Mouse (Mus musculus) midbrain, embryonic 11.5 days (tissue): ENCODE results near the gene Insl5. TPM values are rescaled to one million over a fixed set of nuclear protein-coding genes. Genes with fewer than 3 reads are reported as not detected.

ENCODE experiments used
- ATAC-seq: fragments of 200-750 bp; cut with Nextera tagmentation; 2 replicates; pipeline ENCODE4 v1.8.0; 2017; ENCODE audit warnings: moderate TSS enrichment, moderate library complexity; ENCODE audit not compliant: low FRiP score
- DNase-seq: peaks from one replicate; pipeline ENCODE4 v3.0.0; 2015; ENCODE audit warnings: low spot score; ENCODE audit errors: missing footprints
- H3K27ac ChIP-seq: fragments of 300-500 bp; sonication (generic); 2 replicates; pipeline ENCODE4 v1.5.1; 2014; ENCODE audit warnings: low read depth, low read length
- H3K27me3 ChIP-seq: fragments of 300-500 bp; sonication (generic); 2 replicates; pipeline ENCODE4 v1.6.1; 2014; ENCODE audit warnings: mild to moderate bottlenecking, low read length, moderate library complexity, mixed read lengths; ENCODE audit not compliant: control insufficient read depth, insufficient read depth
- H3K36me3 ChIP-seq: fragments of 300-500 bp; sonication (generic); 2 replicates; pipeline ENCODE4 v1.6.1; 2014; ENCODE audit warnings: mild to moderate bottlenecking, low read length, moderate library complexity, mixed read lengths; ENCODE audit not compliant: control insufficient read depth, insufficient read depth
- H3K4me1 ChIP-seq: fragments of 300-500 bp; sonication (generic); 2 replicates; pipeline ENCODE4 v1.6.1; 2014; ENCODE audit warnings: low read length; ENCODE audit not compliant: control insufficient read depth, insufficient read depth
- H3K4me2 ChIP-seq: fragments of 300-500 bp; sonication (generic); 2 replicates; pipeline ENCODE4 v1.6.1; 2014; ENCODE audit warnings: mild to moderate bottlenecking, moderate library complexity
- H3K4me3 ChIP-seq: fragments of 300-500 bp; sonication (generic); 2 replicates; pipeline ENCODE4 v1.5.1; 2014; ENCODE audit warnings: low read depth, low read length
- H3K9ac ChIP-seq: fragments of 300-500 bp; sonication (generic); 2 replicates; pipeline ENCODE4 v1.6.1; 2014; ENCODE audit warnings: low read length
- H3K9me3 ChIP-seq: fragments of 300-500 bp; sonication (generic); 2 replicates; pipeline ENCODE4 v1.6.1; 2016; ENCODE audit warnings: low read length; ENCODE audit not compliant: control insufficient read depth
- WGBS: fragments of 180-500 bp; shearing (Covaris S2); extraction: QIAGEN DNeasy Blood & Tissue Kit; methylation state at CpG from one replicate; pipeline ENCODE4 v1.1.7; 2014; 5-methylcytosine and 5-hydroxymethylcytosine counted together
- polyA plus RNA-seq: library from polyadenylated mRNA; unstranded; fragments of >200 nt; fragmentation: Nextera tagmentation; extraction: Ambion mirVana; gene quantifications from 2 replicates; pipeline ENCODE4 v1.2.1, GENCODE M21; 2014

The Insl5 gene
- polyA plus RNA-seq, 1 experiment from 2014 or later, result 0.23 TPM

- Histone ChIP-seq H3K27me3 (no peaks in the 10 kb centered on the region), H3K27ac (no peak overlapping the region), H3K4me1 (peaks cover under 1% of the 10 kb centered on the region; the same call in 1 of the 2 replicates), H3K36me3 (no peaks in the 10 kb centered on the region), H3K4me3 (no peak overlapping the region), H3K9me3 (no peaks in the 10 kb centered on the region), H3K9ac (no peak overlapping the region), H3K4me2 (no peak overlapping the region)
- 83% methylated on average over 5 of the region's 5 CpGs for WGBS
- peak; percentile 23 for DNase-seq
- ATAC-seq, result no peak
Observed at GRCm38 (mm10) chr4:102971159-102971558, 55.5 kb downstream of the Insl5 start.

GRCm38 (mm10) chr4:102969599-102969998 is 57.0 kb downstream of the Insl5 start:
- Histone ChIP-seq H3K9ac (no peak overlapping the region), H3K36me3 (no peaks in the 10 kb centered on the region), H3K27ac (no peak overlapping the region), H3K27me3 (no peaks in the 10 kb centered on the region), H3K4me3 (no peak overlapping the region), H3K9me3 (no peaks in the 10 kb centered on the region), H3K4me1 (no peaks in the 10 kb centered on the region), H3K4me2 (no peak overlapping the region)
- DNase-seq, result no peak
- ATAC-seq, result no peak
- 92% methylated on average over 5 of the region's 5 CpGs for WGBS

Other genes with a start within 250 kb of the Insl5 start
- 0.22 TPM in 1 of 2 replicates, not detected in the other for gene Tctex1d1, start 48.2 kb downstream of the Insl5 start, polyA plus RNA-seq
- gene Mier1, start 87.5 kb upstream of the Insl5 start, polyA plus RNA-seq, result 31.8 and 37.7 TPM in 2 replicates
- 5.5 and 6.8 TPM in 2 replicates for gene Wdr78, start 87.7 kb upstream of the Insl5 start, polyA plus RNA-seq
- 8.6 and 9.8 TPM in 2 replicates for gene Slc35d1, start 188.3 kb upstream of the Insl5 start, polyA plus RNA-seq